Mouse (Mus musculus) MEL (cell line): ENCODE data around the gene Gatb. TPM values are rescaled to one million over a fixed set of nuclear protein-coding genes. Genes with fewer than 3 reads are reported as not detected.

Experiments used
- DNase-seq: peaks from one replicate; pipeline ENCODE4 v3.0.0; 2011; ENCODE audit warnings: low read depth, low spot score
- H3K27ac ChIP-seq: 2 replicates; pipeline ENCODE4 v1.5.1; 2012; ENCODE audit warnings: low read depth, mild to moderate bottlenecking, control low read depth, low read length, moderate library complexity; ENCODE audit not compliant: control insufficient read depth
- H3K27me3 ChIP-seq, 2 experiments: fragments of 150-350 bp in 1 of 2; sonication (generic) in 1 of 2; 2 replicates each; pipeline ENCODE4 v1.6.1; 2012; ENCODE audit warnings: low read length in 2 of 2, mild to moderate bottlenecking in 2 of 2, improper control_type of control experiment in 1 of 2, moderate library complexity in 1 of 2; ENCODE audit not compliant: insufficient read depth in 2 of 2, control insufficient read depth in 1 of 2
- H3K36me3 ChIP-seq, 2 experiments: 2 replicates each; pipeline ENCODE4 v1.6.1; 2012 to 2014; ENCODE audit warnings: low read length in 2 of 2, improper control_type of control experiment in 1 of 2, inconsistent platforms in 1 of 2, mild to moderate bottlenecking in 1 of 2; ENCODE audit not compliant: insufficient read depth in 2 of 2, control insufficient read depth in 1 of 2
- H3K4me1 ChIP-seq, 2 experiments: fragments of 150-350 bp in 1 of 2; sonication (generic) in 1 of 2; 2 replicates each; pipeline ENCODE4 v1.6.1; 2012; ENCODE audit warnings: low read length in 2 of 2, improper control_type of control experiment in 1 of 2, mild to moderate bottlenecking in 1 of 2; ENCODE audit not compliant: insufficient read depth in 2 of 2, control insufficient read depth in 1 of 2
- H3K4me3 ChIP-seq, 2 experiments: fragments of 150-350 bp in 1 of 2; sonication (generic) in 1 of 2; 2 replicates each; pipeline ENCODE4 v1.5.1; 2012; ENCODE audit warnings: low read depth in 2 of 2, low read length in 2 of 2, mild to moderate bottlenecking in 2 of 2, moderate library complexity in 2 of 2, control low read depth in 1 of 2, improper control_type of control experiment in 1 of 2; ENCODE audit not compliant: control insufficient read depth in 1 of 2, insufficient read depth in 1 of 2
- H3K79me2 ChIP-seq: 2 replicates; pipeline ENCODE4 v1.6.1; 2012; ENCODE audit warnings: mild to moderate bottlenecking, low read length, moderate library complexity; ENCODE audit not compliant: control insufficient read depth, poor library complexity, insufficient read depth
- H3K9ac ChIP-seq: 2 replicates; pipeline ENCODE4 v1.6.1; 2012; ENCODE audit warnings: low read depth, mild to moderate bottlenecking, control low read depth, low read length, moderate library complexity; ENCODE audit not compliant: control insufficient read depth, poor library complexity, severe bottlenecking
- H3K9me3 ChIP-seq: fragments of 150-350 bp; sonication (generic); replicated peaks from 2 replicates; pipeline ENCODE4 v1.6.1; 2012; ENCODE audit warnings: mild to moderate bottlenecking, low read length, improper control_type of control experiment, moderate library complexity; ENCODE audit not compliant: insufficient read depth
- CTCF ChIP-seq, 3 experiments: IDR thresholded peaks in 2 of 3; conservative IDR thresholded peaks in 1 of 3; 2 replicates each; pipeline ENCODE4 v1.5.1; 2011 to 2012; ENCODE audit warnings: low read length in 3 of 3, low read depth in 2 of 3, mild to moderate bottlenecking in 2 of 3, improper control_type of control experiment in 1 of 3, inconsistent platforms in 1 of 3, mixed read lengths in 1 of 3, moderate library complexity in 1 of 3; ENCODE audit not compliant: control insufficient read depth in 1 of 3, insufficient read depth in 1 of 3, poor library complexity in 1 of 3, severe bottlenecking in 1 of 3
- E2F4 ChIP-seq: IDR thresholded peaks from 2 replicates; pipeline ENCODE4 v1.6.1; 2011; ENCODE audit warnings: low read depth, low read length, improper control_type of control experiment, borderline replicate concordance
- ELF1 ChIP-seq: IDR thresholded peaks from 2 replicates; pipeline ENCODE4 v1.6.1; 2014; ENCODE audit warnings: low read depth, mild to moderate bottlenecking, inconsistent platforms, low read length, improper control_type of control experiment, moderate library complexity
- GABPA ChIP-seq: IDR thresholded peaks from 2 replicates; pipeline ENCODE4 v1.6.1; 2012; ENCODE audit warnings: low read depth, mild to moderate bottlenecking, inconsistent platforms, low read length, improper control_type of control experiment, moderate library complexity
- HCFC1 ChIP-seq: IDR thresholded peaks from 2 replicates; pipeline ENCODE4 v1.6.1; 2012; ENCODE audit warnings: low read depth, mild to moderate bottlenecking, inconsistent platforms, low read length, improper control_type of control experiment, moderate library complexity
- MAZ ChIP-seq: IDR thresholded peaks from 2 replicates; pipeline ENCODE4 v1.6.1; 2012; ENCODE audit warnings: low read depth, mild to moderate bottlenecking, inconsistent platforms, low read length, improper control_type of control experiment
- MXI1 ChIP-seq: IDR thresholded peaks from 2 replicates; pipeline ENCODE4 v1.6.1; 2011; ENCODE audit warnings: mild to moderate bottlenecking, low read depth, low read length, improper control_type of control experiment
- MYB ChIP-seq: IDR thresholded peaks from 2 replicates; pipeline ENCODE4 v1.6.1; 2011; ENCODE audit warnings: mild to moderate bottlenecking, low read depth, low read length, improper control_type of control experiment
- NRF1 ChIP-seq: IDR thresholded peaks from 2 replicates; pipeline ENCODE4 v1.6.1; 2014; ENCODE audit warnings: low read depth, mild to moderate bottlenecking, inconsistent platforms, low read length, improper control_type of control experiment, moderate library complexity; ENCODE audit not compliant: poor library complexity, insufficient read depth, severe bottlenecking
- POLR2A ChIP-seq, 2 experiments: IDR thresholded peaks; 2 replicates each; pipeline ENCODE4 v1.6.1; 2011 to 2012; ENCODE audit warnings: low read length in 2 of 2, mild to moderate bottlenecking in 2 of 2, control low read depth in 1 of 2, improper control_type of control experiment in 1 of 2, low read depth in 1 of 2, moderate library complexity in 1 of 2; ENCODE audit not compliant: control insufficient read depth in 1 of 2, insufficient read depth in 1 of 2, poor library complexity in 1 of 2
- RCOR1 ChIP-seq: IDR thresholded peaks from 2 replicates; pipeline ENCODE4 v1.6.1; 2012; ENCODE audit warnings: low read depth, mild to moderate bottlenecking, inconsistent platforms, low read length, improper control_type of control experiment
- TAL1 ChIP-seq: IDR thresholded peaks from 2 replicates; pipeline ENCODE4 v1.6.1; 2012; ENCODE audit warnings: mild to moderate bottlenecking, inconsistent platforms, low read length, moderate library complexity, mixed read lengths
- USF1 ChIP-seq: IDR thresholded peaks from 2 replicates; pipeline ENCODE4 v1.6.1; 2014; ENCODE audit warnings: low read depth, mild to moderate bottlenecking, inconsistent platforms, low read length, improper control_type of control experiment, moderate library complexity
- USF2 ChIP-seq, 2 experiments: IDR thresholded peaks; 2 replicates each; pipeline ENCODE4 v1.6.1; 2011 to 2012; ENCODE audit warnings: improper control_type of control experiment in 2 of 2, low read length in 2 of 2, borderline replicate concordance in 1 of 2, inconsistent platforms in 1 of 2, low read depth in 1 of 2, mild to moderate bottlenecking in 1 of 2; ENCODE audit not compliant: insufficient read depth in 1 of 2
- ZC3H11A ChIP-seq: IDR thresholded peaks from 2 replicates; pipeline ENCODE4 v1.6.1; 2012; ENCODE audit warnings: low read depth, mild to moderate bottlenecking, inconsistent platforms, low read length, improper control_type of control experiment
- ZNF384 ChIP-seq: IDR thresholded peaks from 2 replicates; pipeline ENCODE4 v1.6.1; 2012; ENCODE audit warnings: low read depth, mild to moderate bottlenecking, inconsistent platforms, low read length, improper control_type of control experiment
- polyA plus RNA-seq, 2 experiments: library from polyadenylated mRNA; stranded (reverse) in 1 of 2; unstranded in 1 of 2; fragments of >175 nt in 1 of 2; fragments of >200 nt in 1 of 2; gene quantifications; 2 replicates each; pipeline versions ENCODE4 v1.2.1 to v1.2.4; 2012; ENCODE audit warnings: low replicate concordance in 2 of 2, low read depth in 1 of 2; ENCODE audit not compliant: insufficient read length in 2 of 2, insufficient read depth in 1 of 2, missing spikeins in 1 of 2
- total RNA-seq: library from RNA; depleted of rRNA; stranded (reverse); fragments of 300-350 nt; gene quantifications from 2 replicates; pipeline ENCODE4 v1.2.3, GENCODE M21; 2012

Gatb gene
- total and polyA plus RNA-seq, 3 experiments: 9.1 to 16.8 TPM; not detected in 1

GRCm38 (mm10) chr3:85663826-85664225 is 89.9 kb downstream of the Gatb start:
- Histone ChIP-seq H3K9me3 (no peaks in the 10 kb centered on the region), H3K9ac (no peak overlapping the region), H3K27ac (no peak overlapping the region), H3K4me3 (no peak overlapping the region), H3K4me1 (no peaks in the 10 kb centered on the region), H3K36me3 (no peaks in the 10 kb centered on the region), H3K27me3 (peaks cover 0 to 1% of the 10 kb centered on the region in 2 experiments; a peak in 1 of 4 replicates), H3K79me2 (no peaks in the 10 kb centered on the region)
- DNase-seq: no peak
- TF ChIP-seq NRF1: no peak
- TF ChIP-seq CTCF (IDR thresholded peaks at IDR 0.05 in 2 of 3, conservative IDR thresholded peaks at IDR 0.05 in 1 of 3; ENCODE audit: control insufficient read depth in 1 of 3, insufficient read depth in 1 of 3, low read depth in 2 of 3, low read length in 3 of 3, poor library complexity in 1 of 3, severe bottlenecking in 1 of 3): no peak
- no peak for TF ChIP-seq ELF1
- TF ChIP-seq MYB: no peak
- no peak for TF ChIP-seq HCFC1
- TF ChIP-seq MXI1: no peak
- no peak for TF ChIP-seq GABPA
- TF ChIP-seq RCOR1: no peak
- no peak for TF ChIP-seq E2F4

- Histone ChIP-seq H3K9ac (no peak overlapping the region), H3K9me3 (no peaks in the 10 kb centered on the region), H3K27me3 (peaks cover 0 to 1% of the 10 kb centered on the region in 2 experiments; a peak in 1 of 4 replicates), H3K4me3 (no peak overlapping the region), H3K36me3 (no peaks in the 10 kb centered on the region), H3K27ac (no peak overlapping the region), H3K4me1 (no peaks in the 10 kb centered on the region), H3K79me2 (no peaks in the 10 kb centered on the region)
- DNase-seq: no peak
- TF ChIP-seq ZC3H11A: no peak
- TF ChIP-seq USF1: no peak
- no peak for TF ChIP-seq ZNF384
- no peak for TF ChIP-seq TAL1
- no peak for TF ChIP-seq USF2 (IDR thresholded peaks at IDR 0.05; ENCODE audit: borderline replicate concordance in 1 of 2, insufficient read depth in 1 of 2, low read depth in 1 of 2, low read length in 2 of 2)
- no peak for TF ChIP-seq POLR2A (IDR thresholded peaks at IDR 0.05; ENCODE audit: control insufficient read depth in 1 of 2, insufficient read depth in 1 of 2, low read depth in 1 of 2, low read length in 2 of 2, poor library complexity in 1 of 2)
- no peak for TF ChIP-seq MYB
- TF ChIP-seq RCOR1: no peak
These were observed 90.8 kb downstream of the Gatb start for GRCm38 (mm10) chr3:85664591-85665171.

- TF ChIP-seq MAZ: no peak
- peaks cover 0 to 3% of the 10 kb centered on the region in 2 experiments; a peak in 1 of 4 replicates for H3K27me3 ChIP-seq
- no peaks in the 10 kb centered on the region for H3K9me3 ChIP-seq
- no peak overlapping the region for H3K4me3 ChIP-seq
- no peak for DNase-seq
- H3K9ac ChIP-seq: no peak overlapping the region
- H3K79me2 ChIP-seq: no peaks in the 10 kb centered on the region
- no peak overlapping the region for H3K27ac ChIP-seq
- no peaks in the 10 kb centered on the region for H3K36me3 ChIP-seq
- H3K4me1 ChIP-seq: no peaks in the 10 kb centered on the region
These were observed 92.2 kb downstream of the Gatb start for GRCm38 (mm10) chr3:85666166-85666565.
